Mouse (Mus musculus) heart, embryonic 11.5 days (tissue): ENCODE measurements around the gene Tal1. TPM values are rescaled to one million over a fixed set of nuclear protein-coding genes. Genes with fewer than 3 reads are reported as not detected.

ENCODE experiments used
- ATAC-seq: fragments of 200-750 bp; cut with Nextera tagmentation; replicated peaks from 2 replicates; pipeline ENCODE4 v1.8.0; 2017; ENCODE audit warnings: moderate library complexity; ENCODE audit not compliant: insufficient number of reproducible peaks, low FRiP score, low TSS enrichment
- H3K27ac ChIP-seq: fragments of 300-500 bp; sonication (generic); 2 replicates; pipeline ENCODE4 v1.5.1; 2014; ENCODE audit warnings: mild to moderate bottlenecking, low read depth, low read length
- H3K27me3 ChIP-seq: fragments of 300-500 bp; sonication (generic); 2 replicates; pipeline ENCODE4 v1.6.1; 2014; ENCODE audit warnings: mild to moderate bottlenecking, low read length, mixed read lengths; ENCODE audit not compliant: control insufficient read depth, insufficient read depth
- H3K36me3 ChIP-seq: fragments of 300-500 bp; sonication (generic); 2 replicates; pipeline ENCODE4 v1.6.1; 2014; ENCODE audit warnings: mild to moderate bottlenecking, low read length, moderate library complexity, mixed read lengths; ENCODE audit not compliant: control insufficient read depth, insufficient read depth
- H3K4me1 ChIP-seq: fragments of 300-500 bp; sonication (generic); 2 replicates; pipeline ENCODE4 v1.6.1; 2014; ENCODE audit warnings: low read length; ENCODE audit not compliant: control insufficient read depth, insufficient read depth
- H3K4me2 ChIP-seq: fragments of 300-500 bp; sonication (generic); 2 replicates; pipeline ENCODE4 v1.6.1; 2014; ENCODE audit warnings: mild to moderate bottlenecking, moderate library complexity
- H3K4me3 ChIP-seq: fragments of 300-500 bp; sonication (generic); 2 replicates; pipeline ENCODE4 v1.5.1; 2014; ENCODE audit warnings: low read depth, low read length
- H3K9ac ChIP-seq: fragments of 300-500 bp; sonication (generic); 2 replicates; pipeline ENCODE4 v1.6.1; 2014; ENCODE audit warnings: mild to moderate bottlenecking, low read depth, low read length, moderate library complexity
- H3K9me3 ChIP-seq: fragments of 300-500 bp; sonication (generic); replicated peaks from 2 replicates; pipeline ENCODE4 v1.6.1; 2016; ENCODE audit warnings: low read length; ENCODE audit not compliant: control insufficient read depth
- WGBS: fragments of 180-500 bp; shearing (Covaris S2); extraction: QIAGEN DNeasy Blood & Tissue Kit; methylation state at CpG from one replicate; pipeline ENCODE4 v1.1.7; 2014; ENCODE audit not compliant: insufficient replicate concordance; 5-methylcytosine and 5-hydroxymethylcytosine counted together
- polyA plus RNA-seq: library from polyadenylated mRNA; unstranded; fragments of >200 nt; fragmentation: Nextera tagmentation; extraction: Ambion mirVana; gene quantifications from 2 replicates; pipeline ENCODE4 v1.2.1, GENCODE M21; 2014

Tal1 gene
- polyA plus RNA-seq, 1 experiment from 2014 or later: 14.1 TPM

GRCm38 (mm10) chr4:115052343-115053005, 3.8 kb upstream of the Tal1 start:
- H3K27me3 ChIP-seq: peaks cover 50% of the 10 kb centered on the region
- H3K4me3 ChIP-seq: peak overlapping the region; percentile 43
- peak; percentile 68 for ATAC-seq
- peak overlapping the region; percentile 80 for H3K4me2 ChIP-seq
- WGBS: under 1% methylated on average over 36 of the region's 36 CpGs
- H3K36me3 ChIP-seq: no peaks in the 10 kb centered on the region
- no peaks in the 10 kb centered on the region for H3K9me3 ChIP-seq
- H3K27ac ChIP-seq: peak overlapping the region; percentile 87
- peaks cover 20% of the 10 kb centered on the region for H3K4me1 ChIP-seq
- peak overlapping the region; percentile 66 for H3K9ac ChIP-seq

- H3K9me3 ChIP-seq: no peaks in the 10 kb centered on the region
- H3K4me1 ChIP-seq: peaks cover 15% of the 10 kb centered on the region
- H3K4me2 ChIP-seq: no peak overlapping the region
- peaks cover 62% of the 10 kb centered on the region for H3K27me3 ChIP-seq
- H3K9ac ChIP-seq: no peak overlapping the region
- ATAC-seq: no peak
- H3K36me3 ChIP-seq: no peaks in the 10 kb centered on the region
- 0 out of 2 replicates have a peak overlapping the region, but pooled peaks have one; percentile 15 for H3K27ac ChIP-seq
- H3K4me3 ChIP-seq: no peak overlapping the region
- WGBS: 17% methylated on average over 2 of the region's 2 CpGs
These were observed 1.2 kb upstream of the Tal1 start for GRCm38 (mm10) chr4:115055044-115055443.

GRCm38 (mm10) chr4:115055691-115056090, 535 bp upstream of the Tal1 start:
- Histone ChIP-seq H3K9me3 (no peaks in the 10 kb centered on the region), H3K4me3 (peak overlapping the region; percentile 56; the same call in 1 of the 2 replicates), H3K4me2 (peak overlapping the region; percentile 75; the same call in 1 of the 2 replicates), H3K9ac (peak overlapping the region; percentile 90), H3K27me3 (peaks cover 69% of the 10 kb centered on the region), H3K36me3 (no peaks in the 10 kb centered on the region), H3K27ac (peak overlapping the region; percentile 88; the same call in 1 of the 2 replicates), H3K4me1 (peaks cover 15% of the 10 kb centered on the region)
- 23% methylated on average over 3 of the region's 3 CpGs for WGBS
- no peak for ATAC-seq

GRCm38 (mm10) chr4:115056921-115057673, 871 bp downstream of the Tal1 start:
- Histone ChIP-seq H3K27ac (peak overlapping the region; percentile 88), H3K4me1 (peaks cover 14% of the 10 kb centered on the region), H3K4me2 (peak overlapping the region; percentile 75), H3K9me3 (no peaks in the 10 kb centered on the region), H3K27me3 (peaks cover 71% of the 10 kb centered on the region), H3K4me3 (peak overlapping the region; percentile 56), H3K9ac (peak overlapping the region; percentile 90), H3K36me3 (no peaks in the 10 kb centered on the region)
- under 1% methylated on average over 46 of the region's 48 CpGs for WGBS
- peak; percentile 68 for ATAC-seq

- Histone ChIP-seq H3K4me3 (peak overlapping the region; percentile 56), H3K9me3 (no peaks in the 10 kb centered on the region), H3K9ac (peak overlapping the region; percentile 90), H3K27me3 (peaks cover 78% of the 10 kb centered on the region), H3K36me3 (no peaks in the 10 kb centered on the region), H3K4me1 (peaks cover 10% of the 10 kb centered on the region), H3K4me2 (peak overlapping the region; percentile 75), H3K27ac (peak overlapping the region; percentile 88)
- ATAC-seq: peak; percentile 11; the same call in 1 of the 2 replicates
- under 1% methylated on average over 33 of the region's 33 CpGs for WGBS
These were observed 1.6 kb downstream of the Tal1 start for GRCm38 (mm10) chr4:115057674-115058316.

- Histone ChIP-seq H3K9me3 (no peaks in the 10 kb centered on the region), H3K27me3 (peaks cover 83% of the 10 kb centered on the region), H3K4me3 (peak overlapping the region; percentile 56), H3K4me2 (peak overlapping the region; percentile 75), H3K9ac (peak overlapping the region; percentile 90), H3K36me3 (no peaks in the 10 kb centered on the region), H3K27ac (peak overlapping the region; percentile 88), H3K4me1 (peaks cover 12% of the 10 kb centered on the region)
- under 1% methylated on average over 20 of the region's 20 CpGs for WGBS
- no peak for ATAC-seq
These were observed 2.1 kb downstream of the Tal1 start for GRCm38 (mm10) chr4:115058317-115058761.

GRCm38 (mm10) chr4:115058871-115059590, 2.8 kb downstream of the Tal1 start:
- H3K4me3 ChIP-seq: peak overlapping the region; percentile 56
- 2% methylated on average over 23 of the region's 23 CpGs for WGBS

GRCm38 (mm10) chr4:115059871-115060270, 3.6 kb downstream of the Tal1 start:
- Histone ChIP-seq H3K4me3 (peak overlapping the region; percentile 56), H3K4me2 (peak overlapping the region; percentile 75), H3K9ac (peak overlapping the region; percentile 90), H3K27ac (peak overlapping the region; percentile 88), H3K9me3 (no peaks in the 10 kb centered on the region), H3K36me3 (no peaks in the 10 kb centered on the region), H3K27me3 (peaks cover 86% of the 10 kb centered on the region), H3K4me1 (peaks cover 14% of the 10 kb centered on the region)
- no peak for ATAC-seq
- 7% methylated on average over 12 of the region's 12 CpGs for WGBS

More at GRCm38 (mm10) chr4:115058871-115059590, 2.8 kb downstream of the Tal1 start:
- peak overlapping the region; percentile 90 for H3K9ac ChIP-seq
- peak overlapping the region; percentile 75 for H3K4me2 ChIP-seq
- H3K4me1 ChIP-seq: peaks cover 14% of the 10 kb centered on the region
- H3K36me3 ChIP-seq: no peaks in the 10 kb centered on the region
- peak overlapping the region; percentile 88 for H3K27ac ChIP-seq
- H3K27me3 ChIP-seq: peaks cover 86% of the 10 kb centered on the region
- H3K9me3 ChIP-seq: no peaks in the 10 kb centered on the region
- ATAC-seq: no peak
